Comparison of ENCODE assay signal across 40 mouse cellular contexts in the genomic region with DNA sequence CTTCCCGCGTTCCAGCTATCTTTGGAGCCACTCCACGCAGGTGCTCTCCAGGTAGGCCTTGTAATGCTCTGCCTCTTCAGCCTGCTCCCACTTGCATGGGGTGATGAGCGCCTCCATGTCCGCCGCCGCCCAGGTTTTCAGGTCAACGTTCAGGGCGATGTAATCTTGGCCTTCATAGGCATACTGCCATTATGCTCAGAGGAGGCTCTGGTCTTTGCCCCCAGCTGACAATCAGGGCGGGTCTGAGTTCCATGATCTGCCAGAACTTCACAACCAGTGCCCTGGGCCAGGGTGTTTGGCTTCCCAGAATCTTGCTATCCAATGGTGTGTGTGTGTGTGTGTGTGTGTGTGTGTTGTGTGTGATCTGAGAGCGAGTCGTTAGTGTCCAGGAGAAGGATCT. TPM values are rescaled to one million over a fixed set of nuclear protein-coding genes. Genes with fewer than 3 reads are reported as not detected.
"Had no signal": no experiment of that assay in that cellular context is flagged by ENCODE, and none has a peak within 500 bp of the region (broad histone marks: within the 10 kb centered on the region; RNA-seq: fewer than 3 reads in every experiment).

No protein-coding gene starts in this region.

- H3K27ac ChIP-seq: heart, adult 2 months; heart, embryonic 13.5 days; heart, embryonic 15.5 days; hindbrain, embryonic 13.5 days; hindbrain, embryonic 15.5 days; hindbrain, postnatal 0 days; kidney, embryonic 15.5 days; kidney, postnatal 0 days; limb, embryonic 13.5 days; limb, embryonic 15.5 days; liver, embryonic 12.5 days had no signal

- ATAC-seq: forebrain, postnatal 0 days; hindbrain, postnatal 0 days; liver, embryonic 12.5 days had no signal

- H3K9ac ChIP-seq: forebrain, postnatal 0 days; heart, embryonic 13.5 days; heart, embryonic 15.5 days; hindbrain, embryonic 13.5 days; hindbrain, embryonic 15.5 days; kidney, embryonic 15.5 days; limb, embryonic 13.5 days; limb, embryonic 15.5 days; liver, embryonic 12.5 days had no signal

- DNase-seq: forebrain, postnatal 0 days; gastrocnemius, postnatal 14 days; gastrocnemius, postnatal 36 days; heart, adult 11 months; heart, adult 2 months; heart, postnatal 14 days; heart, postnatal 36 days; kidney, adult 18-20 months; kidney, adult 8-10 months; kidney, postnatal 14 days; kidney, postnatal 36 days; layer of hippocampus, adult 9-11 months; layer of hippocampus, postnatal 36 days; left cerebral cortex, postnatal 4 days had no signal

- H3K9me3 ChIP-seq: heart, embryonic 13.5 days; heart, embryonic 15.5 days; hindbrain, embryonic 13.5 days; hindbrain, embryonic 15.5 days; kidney, embryonic 15.5 days; limb, embryonic 13.5 days; limb, embryonic 15.5 days; liver, embryonic 12.5 days had no signal

- H3K36me3 ChIP-seq: heart, embryonic 13.5 days; heart, embryonic 15.5 days; hindbrain, embryonic 13.5 days; hindbrain, embryonic 15.5 days; kidney, embryonic 15.5 days; limb, embryonic 13.5 days; limb, embryonic 15.5 days; liver, embryonic 12.5 days had no signal

- H3K4me3 ChIP-seq: heart, adult 2 months; heart, embryonic 13.5 days; heart, embryonic 15.5 days; hindbrain, embryonic 13.5 days; hindbrain, embryonic 15.5 days; kidney, embryonic 15.5 days; limb, embryonic 13.5 days; limb, embryonic 15.5 days; liver, embryonic 12.5 days had no signal

- H3K4me1 ChIP-seq: heart, embryonic 13.5 days; kidney, embryonic 15.5 days; liver, embryonic 12.5 days had no signal

- H3K4me2 ChIP-seq: heart, embryonic 11.5 days; heart, embryonic 13.5 days; heart, embryonic 15.5 days; hindbrain, embryonic 13.5 days; hindbrain, embryonic 15.5 days; kidney, embryonic 15.5 days; limb, embryonic 13.5 days; limb, embryonic 15.5 days; liver, embryonic 12.5 days had no signal

RNA-seq across cellular contexts. Expression of a gene that starts 7.9 kb away (rescaled TPM):
- total RNA-seq: forebrain, postnatal 0 days; gastrocnemius, adult 18-20 months; gastrocnemius, adult 8-10 months; gastrocnemius, postnatal 14 days; heart, adult 2 months; heart, postnatal 36 days; hindbrain, postnatal 0 days; layer of hippocampus, adult 18-20 months; layer of hippocampus, adult 8-10 months; layer of hippocampus, postnatal 14 days; layer of hippocampus, postnatal 36 days; left cerebral cortex, adult 8-10 months; left cerebral cortex, postnatal 10 days; left cerebral cortex, postnatal 25 days; left cerebral cortex, postnatal 4 days had no signal
- polyA plus RNA-seq: forebrain, postnatal 0 days; gonadal fat pad, adult 2 months; heart, adult 2 months; heart, embryonic 11.5 days; heart, embryonic 15.5 days; heart, postnatal 0 days; hindbrain, embryonic 11.5 days; hindbrain, embryonic 13.5 days; hindbrain, embryonic 15.5 days; hindbrain, postnatal 0 days; kidney, embryonic 15.5 days; kidney, postnatal 0 days; limb, embryonic 11.5 days; limb, embryonic 13.5 days; limb, embryonic 15.5 days; liver, embryonic 12.5 days had no signal

RNA-seq across cellular contexts. Expression of a gene that starts 13.9 kb away (rescaled TPM):
- total RNA-seq: forebrain, postnatal 0 days; gastrocnemius, adult 18-20 months; gastrocnemius, adult 8-10 months; gastrocnemius, postnatal 14 days; gastrocnemius, postnatal 36 days; heart, postnatal 14 days; heart, postnatal 36 days; hematopoietic stem cell, adult 5-6 weeks; hindbrain, postnatal 0 days; layer of hippocampus, adult 18-20 months; layer of hippocampus, adult 8-10 months; layer of hippocampus, postnatal 14 days; layer of hippocampus, postnatal 36 days; left cerebral cortex, adult 18-20 months; left cerebral cortex, adult 8-10 months; left cerebral cortex, postnatal 10 days; left cerebral cortex, postnatal 25 days; left cerebral cortex, postnatal 4 days had no signal
- polyA plus RNA-seq: forebrain, postnatal 0 days; heart, adult 2 months; heart, embryonic 11.5 days; heart, postnatal 0 days; hindbrain, embryonic 11.5 days; hindbrain, embryonic 13.5 days; hindbrain, embryonic 15.5 days; intestine, embryonic 14.5 days; kidney, embryonic 15.5 days; kidney, postnatal 0 days; limb, embryonic 11.5 days; limb, embryonic 13.5 days; limb, embryonic 15.5 days; liver, embryonic 12.5 days had no signal

RNA-seq across cellular contexts. Expression of a gene that starts 53.0 kb away (rescaled TPM):
- total RNA-seq: forebrain, postnatal 0 days; gastrocnemius, adult 18-20 months; gastrocnemius, adult 8-10 months; gastrocnemius, postnatal 14 days; gastrocnemius, postnatal 36 days; heart, adult 2 months; heart, postnatal 14 days; heart, postnatal 36 days; hematopoietic stem cell, adult 5-6 weeks; hindbrain, postnatal 0 days; layer of hippocampus, adult 18-20 months; layer of hippocampus, postnatal 14 days; layer of hippocampus, postnatal 36 days; left cerebral cortex, adult 18-20 months; left cerebral cortex, postnatal 10 days; left cerebral cortex, postnatal 25 days; left cerebral cortex, postnatal 4 days had no signal
- polyA plus RNA-seq: forebrain, postnatal 0 days; gonadal fat pad, adult 2 months; heart, adult 2 months; heart, embryonic 11.5 days; heart, embryonic 13.5 days; heart, embryonic 15.5 days; heart, postnatal 0 days; hindbrain, embryonic 11.5 days; hindbrain, embryonic 13.5 days; hindbrain, embryonic 15.5 days; hindbrain, postnatal 0 days; intestine, embryonic 14.5 days; kidney, embryonic 15.5 days; kidney, postnatal 0 days; limb, embryonic 11.5 days; limb, embryonic 13.5 days; limb, embryonic 15.5 days; liver, embryonic 12.5 days had no signal
